Mouse (Mus musculus) intestine, postnatal 0 days (tissue): ENCODE data around the gene Gm45062. TPM values are rescaled to one million over a fixed set of nuclear protein-coding genes. Genes with fewer than 3 reads are reported as not detected.

Source experiments
- ATAC-seq: fragments of 200-750 bp; cut with Nextera tagmentation; 2 replicates; pipeline ENCODE4 v1.8.0; 2017; ENCODE audit warnings: mild to moderate bottlenecking, moderate TSS enrichment, moderate library complexity
- H3K27ac ChIP-seq: fragments of 300-500 bp; sonication (generic); 2 replicates; pipeline ENCODE4 v1.5.1; 2014; ENCODE audit warnings: mild to moderate bottlenecking, low read depth, low read length, moderate library complexity
- H3K27me3 ChIP-seq: fragments of 300-500 bp; sonication (generic); replicated peaks from 2 replicates; pipeline ENCODE4 v1.6.1; 2014; ENCODE audit warnings: low read length, mixed read lengths; ENCODE audit not compliant: control insufficient read depth, insufficient read depth
- H3K36me3 ChIP-seq: fragments of 300-500 bp; sonication (generic); 2 replicates; pipeline ENCODE4 v1.6.1; 2014; ENCODE audit warnings: mild to moderate bottlenecking, moderate library complexity; ENCODE audit not compliant: control insufficient read depth, insufficient read depth
- H3K4me1 ChIP-seq: fragments of 300-500 bp; sonication (generic); replicated peaks from 2 replicates; pipeline ENCODE4 v1.6.1; 2014; ENCODE audit warnings: antibody characterized with exemption, low read length, mixed read lengths; ENCODE audit not compliant: control insufficient read depth, insufficient read depth
- H3K4me2 ChIP-seq: fragments of 300-500 bp; sonication (generic); replicated peaks from 2 replicates; pipeline ENCODE4 v1.6.1; 2014; ENCODE audit warnings: low read depth, mild to moderate bottlenecking, moderate library complexity
- H3K4me3 ChIP-seq: fragments of 300-500 bp; sonication (generic); 2 replicates; pipeline ENCODE4 v1.5.1; 2014; ENCODE audit warnings: low read depth, low read length
- H3K9ac ChIP-seq: fragments of 300-500 bp; sonication (generic); 2 replicates; pipeline ENCODE4 v1.6.1; 2014; ENCODE audit warnings: mild to moderate bottlenecking, low read depth, low read length
- H3K9me3 ChIP-seq: fragments of 300-500 bp; sonication (generic); 2 replicates; pipeline ENCODE4 v1.6.1; 2016; ENCODE audit warnings: mixed run types; ENCODE audit not compliant: control insufficient read depth
- CTCF ChIP-seq: sonication (generic); IDR thresholded peaks from 2 replicates; pipeline ENCODE4 v1.5.1; 2016; ENCODE audit warnings: low read depth, mild to moderate bottlenecking, control low read depth, antibody characterized with exemption, moderate library complexity
- WGBS: fragments of 180-500 bp; shearing (Covaris S2); extraction: QIAGEN DNeasy Blood & Tissue Kit; methylation state at CpG from one replicate; pipeline ENCODE4 v1.1.7; 2014; 5-methylcytosine and 5-hydroxymethylcytosine counted together
- polyA plus RNA-seq: library from polyadenylated mRNA; unstranded; fragments of >200 nt; fragmentation: Nextera tagmentation; extraction: Ambion mirVana; gene quantifications from 2 replicates; pipeline ENCODE4 v1.2.1, GENCODE M21; 2015

Gm45062 gene
- polyA plus RNA-seq, 1 experiment from 2014 or later = 0.30 TPM

DNA sequence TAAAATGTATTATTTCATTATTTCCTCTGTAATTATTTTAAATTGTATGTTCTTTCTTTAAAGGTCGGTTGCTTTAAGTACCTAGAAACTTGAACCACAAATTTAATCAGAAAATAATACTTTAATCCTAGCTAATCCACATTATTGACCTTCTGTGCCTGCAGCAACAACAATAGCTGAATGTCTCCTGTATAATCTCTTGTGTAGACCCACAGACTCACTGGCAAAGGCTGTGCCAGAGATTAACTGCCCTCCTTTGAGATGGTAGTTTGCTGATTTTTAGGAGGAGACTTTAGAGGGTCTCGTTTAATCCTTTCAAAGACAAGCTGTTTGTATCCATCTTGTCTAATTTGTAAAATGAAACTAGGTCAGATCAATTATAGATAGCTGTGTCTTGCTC, 99.5 kb downstream of the Gm45062 start:
- TF ChIP-seq CTCF = no peak
- H3K4me1 ChIP-seq = no peaks in the 10 kb centered on the region
- WGBS = 72% methylated on average over 2 of the region's 2 CpGs

GRCm38 (mm10) chr6:8360805-8361204, 101.6 kb downstream of the Gm45062 start:
- TF ChIP-seq CTCF = no peak
- no peaks in the 10 kb centered on the region for H3K36me3 ChIP-seq
- H3K27ac ChIP-seq = no peak overlapping the region
- H3K27me3 ChIP-seq = no peaks in the 10 kb centered on the region
- ATAC-seq = no peak
- WGBS = 91% methylated on average over 7 of the region's 7 CpGs
- no peaks in the 10 kb centered on the region for H3K9me3 ChIP-seq
- H3K9ac ChIP-seq = no peak overlapping the region
- H3K4me3 ChIP-seq = no peak overlapping the region
- H3K4me2 ChIP-seq = no peak overlapping the region
- H3K4me1 ChIP-seq = no peaks in the 10 kb centered on the region

More for the DNA sequence above, 99.5 kb downstream of the Gm45062 start:
- no peak for ATAC-seq
- Histone ChIP-seq H3K4me2 (no peak overlapping the region), H3K4me3 (no peak overlapping the region), H3K27me3 (no peaks in the 10 kb centered on the region), H3K36me3 (no peaks in the 10 kb centered on the region), H3K9ac (no peak overlapping the region), H3K27ac (no peak overlapping the region), H3K9me3 (no peaks in the 10 kb centered on the region)

DNA sequence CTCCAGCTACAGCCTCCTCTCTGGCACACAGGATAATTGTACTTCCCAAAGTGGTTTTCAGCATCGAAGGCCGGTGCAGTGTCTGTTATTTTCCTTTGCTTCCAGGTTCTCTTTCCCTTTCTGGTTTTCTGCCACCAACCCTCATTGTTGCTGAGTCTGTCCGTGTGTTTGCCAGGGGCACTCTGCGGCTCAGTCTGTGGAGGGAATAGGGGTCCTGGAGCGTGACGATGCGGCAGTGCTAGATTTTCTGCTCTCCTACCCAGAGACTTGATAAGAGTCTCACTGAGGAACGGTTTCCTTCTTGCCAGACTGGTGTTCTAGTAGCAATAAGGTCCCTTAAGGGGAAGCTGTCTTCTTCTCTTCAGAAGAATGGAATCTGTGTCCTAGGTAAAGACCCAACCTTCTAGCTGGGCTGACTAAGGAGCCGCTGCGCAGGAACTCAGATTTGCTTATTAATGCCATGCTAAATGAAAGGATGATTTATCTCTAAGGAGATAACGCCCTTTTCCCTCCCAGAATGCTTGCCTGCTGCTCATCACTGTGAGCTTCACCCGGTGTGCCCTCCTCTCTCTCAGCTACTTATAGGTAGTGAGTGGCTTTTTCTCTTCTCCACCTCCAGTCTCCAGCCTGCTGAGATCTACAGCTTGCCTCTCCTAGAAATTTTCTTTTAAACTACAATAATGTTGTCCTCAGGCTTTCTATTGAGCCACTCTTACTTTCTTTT, 104.9 kb downstream of the Gm45062 start:
- no peak overlapping the region for H3K27ac ChIP-seq
- 82% methylated on average over 12 of the region's 12 CpGs for WGBS

DNA sequence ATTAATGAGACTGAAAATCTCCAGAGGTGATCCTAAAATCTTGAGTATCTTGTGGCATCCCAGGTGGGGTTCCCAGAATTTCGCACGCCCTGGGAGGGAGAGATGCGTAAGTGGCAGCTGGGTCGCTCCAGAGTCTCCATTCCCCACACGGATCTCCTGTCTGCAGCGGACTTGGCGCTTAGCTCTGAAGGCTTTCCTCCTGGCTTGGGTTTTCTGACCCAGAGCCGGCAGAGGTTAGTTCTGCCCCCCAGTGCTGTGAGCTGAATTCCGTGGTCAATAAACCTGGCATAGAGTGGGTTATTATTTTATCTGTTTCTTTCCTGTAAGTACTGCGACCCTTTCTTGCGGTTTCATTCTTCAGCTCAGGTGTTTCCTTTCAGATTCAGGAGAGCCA, 105.5 kb downstream of the Gm45062 start:
- H3K27ac ChIP-seq = no peak overlapping the region
- WGBS = 94% methylated on average over 11 of the region's 11 CpGs
- TF ChIP-seq CTCF = no peak
- no peaks in the 10 kb centered on the region for H3K9me3 ChIP-seq
- H3K9ac ChIP-seq = no peak overlapping the region
- no peak overlapping the region for H3K4me2 ChIP-seq
- no peaks in the 10 kb centered on the region for H3K27me3 ChIP-seq
- no peaks in the 10 kb centered on the region for H3K4me1 ChIP-seq
- ATAC-seq = no peak
- no peak overlapping the region for H3K4me3 ChIP-seq
- no peaks in the 10 kb centered on the region for H3K36me3 ChIP-seq

More for the DNA sequence above, 104.9 kb downstream of the Gm45062 start:
- Histone ChIP-seq H3K27me3 (no peaks in the 10 kb centered on the region), H3K9ac (no peak overlapping the region), H3K36me3 (no peaks in the 10 kb centered on the region), H3K4me3 (no peak overlapping the region), H3K9me3 (no peaks in the 10 kb centered on the region), H3K4me2 (no peak overlapping the region), H3K4me1 (no peaks in the 10 kb centered on the region)
- no peak for TF ChIP-seq CTCF
- no peak for ATAC-seq

- Histone ChIP-seq H3K27me3 (no peaks in the 10 kb centered on the region), H3K36me3 (no peaks in the 10 kb centered on the region), H3K9me3 (no peaks in the 10 kb centered on the region), H3K4me2 (no peak overlapping the region), H3K4me3 (no peak overlapping the region), H3K9ac (no peak overlapping the region), H3K27ac (no peak overlapping the region), H3K4me1 (no peaks in the 10 kb centered on the region)
- WGBS = 94% methylated on average over 4 of the region's 4 CpGs
- ATAC-seq = no peak
- TF ChIP-seq CTCF = no peak
Measured at GRCm38 (mm10) chr6:8367675-8368074, 108.4 kb downstream of the Gm45062 start.

GRCm38 (mm10) chr6:8368198-8368864, 109.1 kb downstream of the Gm45062 start:
- Histone ChIP-seq H3K9ac (no peak overlapping the region), H3K36me3 (no peaks in the 10 kb centered on the region), H3K4me3 (no peak overlapping the region), H3K27ac (no peak overlapping the region), H3K4me2 (no peak overlapping the region), H3K9me3 (no peaks in the 10 kb centered on the region), H3K4me1 (no peaks in the 10 kb centered on the region), H3K27me3 (no peaks in the 10 kb centered on the region)
- no peak for TF ChIP-seq CTCF
- 60% methylated on average over 2 of the region's 2 CpGs for WGBS
- ATAC-seq = no peak
